Mouse (Mus musculus) myocyte (in vitro differentiated cells): ENCODE data around the gene Srsf1.

ENCODE experiments used
- CEBPB ChIP-seq: IDR thresholded peaks from 2 replicates; pipeline ENCODE4 v1.6.1; 2011; ENCODE audit warnings: mild to moderate bottlenecking, moderate library complexity; ENCODE audit not compliant: poor library complexity, insufficient read depth, severe bottlenecking
- E2F4 ChIP-seq: IDR thresholded peaks from one replicate; pipeline ENCODE4 v1.6.1; 2011; ENCODE audit warnings: mild to moderate bottlenecking, control low read depth, moderate library complexity; ENCODE audit not compliant: insufficient read depth
- MAX ChIP-seq: IDR thresholded peaks from one replicate; pipeline ENCODE4 v1.6.1; 2011; ENCODE audit warnings: low read depth, mild to moderate bottlenecking, control low read depth
- MYOD1 ChIP-seq, 3 experiments: IDR thresholded peaks; one replicate each; pipeline ENCODE4 v1.6.1; 2011; ENCODE audit warnings: control low read depth in 2 of 3, low read depth in 2 of 3, mild to moderate bottlenecking in 2 of 3, moderate library complexity in 1 of 3; ENCODE audit not compliant: insufficient read length in 2 of 3, control insufficient read depth in 1 of 3
- MYOG ChIP-seq, 3 experiments: IDR thresholded peaks; one replicate each; pipeline ENCODE4 v1.6.1; 2011; ENCODE audit warnings: control low read depth in 2 of 3, low read depth in 2 of 3, mild to moderate bottlenecking in 2 of 3; ENCODE audit not compliant: insufficient read length in 2 of 3, control insufficient read depth in 1 of 3, insufficient read depth in 1 of 3
- POLR2A ChIP-seq: IDR thresholded peaks from one replicate; pipeline ENCODE4 v1.6.1; 2011; ENCODE audit warnings: low read depth, mild to moderate bottlenecking, control low read depth, moderate library complexity; ENCODE audit not compliant: insufficient read length
- POLR2AphosphoS2 ChIP-seq: IDR thresholded peaks from one replicate; pipeline ENCODE4 v1.6.1; 2011; ENCODE audit warnings: low read depth, control low read depth; ENCODE audit not compliant: insufficient read length
- REST ChIP-seq: IDR thresholded peaks from one replicate; pipeline ENCODE4 v1.6.1; 2011; ENCODE audit warnings: mild to moderate bottlenecking, control low read depth, moderate library complexity; ENCODE audit not compliant: insufficient read depth, insufficient read length
- SRF ChIP-seq: IDR thresholded peaks from one replicate; pipeline ENCODE4 v1.6.1; 2011; ENCODE audit warnings: low read depth; ENCODE audit not compliant: control insufficient read depth, insufficient read length
- TCF12 ChIP-seq: IDR thresholded peaks from one replicate; pipeline ENCODE4 v1.6.1; 2011; ENCODE audit warnings: mild to moderate bottlenecking, control low read depth; ENCODE audit not compliant: poor library complexity, insufficient read depth, severe bottlenecking
- TCF3 ChIP-seq: IDR thresholded peaks from one replicate; pipeline ENCODE4 v1.6.1; 2011; ENCODE audit warnings: low read depth, control low read depth; ENCODE audit not compliant: insufficient read length
- USF1 ChIP-seq: IDR thresholded peaks from one replicate; pipeline ENCODE4 v1.6.1; 2011; ENCODE audit warnings: low read depth, mild to moderate bottlenecking, control low read depth, moderate library complexity

DNA sequence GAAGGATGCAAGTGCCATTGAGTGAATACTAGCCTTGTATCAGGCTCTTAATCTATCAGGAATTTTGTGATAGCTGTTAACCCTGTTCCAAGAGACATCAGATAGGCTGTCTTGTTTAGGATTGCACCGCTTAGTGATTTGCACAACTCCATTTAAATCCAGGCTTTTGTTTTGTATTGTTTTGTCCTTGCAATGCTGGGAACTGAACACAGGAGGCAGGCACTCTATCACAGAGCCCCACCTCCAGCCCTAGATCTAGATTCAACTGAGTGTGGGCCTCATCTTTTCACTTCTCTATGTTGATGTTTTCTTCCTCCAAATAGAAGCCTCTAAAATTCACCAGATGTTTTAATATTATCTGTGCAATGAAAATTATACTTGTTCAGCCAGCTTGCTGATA, 28.5 kb downstream of the Srsf1 start:
- no peak for TF ChIP-seq E2F4
- no peak for TF ChIP-seq POLR2A
- TF ChIP-seq TCF12: no peak
- TF ChIP-seq USF1: no peak
- TF ChIP-seq MAX: no peak
- no peak for TF ChIP-seq POLR2AphosphoS2
- TF ChIP-seq MYOD1 (IDR thresholded peaks at IDR 0.05; ENCODE audit: control insufficient read depth in 1 of 3, insufficient read length in 2 of 3, low read depth in 2 of 3): no peak
- TF ChIP-seq MYOG (IDR thresholded peaks at IDR 0.05; ENCODE audit: control insufficient read depth in 1 of 3, insufficient read depth in 1 of 3, insufficient read length in 2 of 3, low read depth in 2 of 3): no peak
- no peak for TF ChIP-seq CEBPB
- TF ChIP-seq SRF: no peak
- no peak for TF ChIP-seq REST
- no peak for TF ChIP-seq TCF3
